Mouse (Mus musculus) limb, embryonic 14.5 days (tissue): ENCODE results near the gene Bag3. TPM values are rescaled to one million over a fixed set of nuclear protein-coding genes. Genes with fewer than 3 reads are reported as not detected.

Source experiments
- ATAC-seq: fragments of 200-750 bp; cut with Nextera tagmentation; 2 replicates; pipeline ENCODE4 v1.8.0; 2017; ENCODE audit warnings: low read depth, moderate number of reproducible peaks, moderate TSS enrichment; ENCODE audit not compliant: low FRiP score
- DNase-seq: peaks from one replicate; pipeline ENCODE4 v3.0.0-alpha.2; 2015; ENCODE audit warnings: low spot score
- H3K27ac ChIP-seq: fragments of 300-500 bp; sonication (generic); replicated peaks from 2 replicates; pipeline ENCODE4 v1.5.1; 2014; ENCODE audit warnings: low read depth, mild to moderate bottlenecking, low read length, moderate library complexity, mixed read lengths
- H3K27me3 ChIP-seq: fragments of 300-500 bp; sonication (generic); 2 replicates; pipeline ENCODE4 v1.6.1; 2014; ENCODE audit warnings: low read length, mixed read lengths; ENCODE audit not compliant: control insufficient read depth, insufficient read depth
- H3K36me3 ChIP-seq: fragments of 300-500 bp; sonication (generic); 2 replicates; pipeline ENCODE4 v1.6.1; 2014; ENCODE audit warnings: mild to moderate bottlenecking, low read length, moderate library complexity, mixed read lengths; ENCODE audit not compliant: control insufficient read depth, insufficient read depth
- H3K4me1 ChIP-seq: fragments of 300-500 bp; sonication (generic); 2 replicates; pipeline ENCODE4 v1.6.1; 2014; ENCODE audit warnings: antibody characterized with exemption, low read length, mixed read lengths; ENCODE audit not compliant: control insufficient read depth, insufficient read depth
- H3K4me2 ChIP-seq: fragments of 300-500 bp; sonication (generic); replicated peaks from 2 replicates; pipeline ENCODE4 v1.6.1; 2014; ENCODE audit warnings: low read depth, mild to moderate bottlenecking, low read length, moderate library complexity; ENCODE audit not compliant: severe bottlenecking
- H3K4me3 ChIP-seq: fragments of 300-500 bp; sonication (generic); replicated peaks from 2 replicates; pipeline ENCODE4 v1.5.1; 2014; ENCODE audit warnings: low read length
- H3K9ac ChIP-seq: fragments of 300-500 bp; sonication (generic); 2 replicates; pipeline ENCODE4 v1.6.1; 2014; ENCODE audit warnings: mild to moderate bottlenecking, low read depth, low read length, moderate library complexity; ENCODE audit not compliant: severe bottlenecking
- H3K9me3 ChIP-seq: fragments of 300-500 bp; sonication (generic); 2 replicates; pipeline ENCODE4 v1.6.1; 2016; ENCODE audit warnings: low read length; ENCODE audit not compliant: control insufficient read depth
- POLR2A ChIP-seq: fragments of 200-500 bp; IDR thresholded peaks from 2 replicates; pipeline ENCODE4 v1.8.0; 2012; ENCODE audit warnings: inconsistent platforms, mild to moderate bottlenecking, moderate library complexity, borderline replicate concordance; ENCODE audit not compliant: insufficient read depth, insufficient read length; ENCODE audit errors: extremely low read depth
- WGBS: fragments of 180-500 bp; shearing (Covaris S2); extraction: QIAGEN DNeasy Blood & Tissue Kit; methylation state at CpG from one replicate; pipeline ENCODE4 v1.1.7; 2014; 5-methylcytosine and 5-hydroxymethylcytosine counted together
- microRNA-seq: library from miRNA; unstranded; fragments of <30 nt; microRNA quantifications from one replicate; pipeline ENCODE4, GENCODE M21; 2016
- polyA plus RNA-seq, 2 experiments: library from polyadenylated mRNA; depleted of rRNA in 1 of 2; stranded (reverse) in 1 of 2; unstranded in 1 of 2; fragments of >200 nt; fragmentation: Nextera tagmentation in 1 of 2; extraction: Ambion mirVana in 1 of 2; gene quantifications; 2 replicates each; pipeline versions ENCODE4 v1.2.1 to v1.2.3; 2012 to 2014

Gene Bag3
- polyA plus RNA-seq, 2 experiments: 18.0 to 22.2 TPM

- DNase-seq (no peak), ATAC-seq (peak; percentile 50)
- Histone ChIP-seq H3K9ac (peak overlapping the region; percentile 42), H3K4me2 (peak overlapping the region; percentile 46), H3K4me3 (peak overlapping the region; percentile 24), H3K4me1 (peaks cover 9% of the 10 kb centered on the region; the same call in 1 of the 2 replicates), H3K27me3 (no peaks in the 10 kb centered on the region), H3K9me3 (peaks cover 6% of the 10 kb centered on the region), H3K27ac (peak overlapping the region; percentile 35; the same call in 1 of the 2 replicates), H3K36me3 (no peaks in the 10 kb centered on the region)
- TF ChIP-seq POLR2A: no peak
- 11% methylated on average over 21 of the region's 21 CpGs for WGBS
Observed at GRCm38 (mm10) chr7:128592118-128592935, 68.9 kb downstream of the Bag3 start.

DNA sequence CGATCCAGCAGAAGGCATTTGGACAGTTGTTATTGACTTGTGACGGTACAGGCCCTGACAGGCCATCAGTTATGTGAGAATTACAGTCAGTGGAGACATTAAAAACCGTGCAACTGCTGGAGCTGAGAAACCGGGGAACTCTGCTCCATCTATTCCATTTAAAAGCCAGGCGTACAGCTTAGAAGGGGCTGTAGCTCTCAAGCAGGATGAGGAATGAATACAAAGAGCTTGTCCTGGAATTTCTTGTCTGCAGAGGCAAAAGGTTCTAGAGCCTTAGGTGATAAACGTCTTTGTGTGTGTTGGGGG is 69.5 kb downstream of the Bag3 start:
- H3K9ac ChIP-seq: no peak overlapping the region
- ATAC-seq (no peak), DNase-seq (no peak)
- no peak overlapping the region; the same call in 1 of the 2 replicates for H3K27ac ChIP-seq
- no peak overlapping the region for H3K4me3 ChIP-seq
- no peaks in the 10 kb centered on the region for H3K36me3 ChIP-seq
- peaks cover 9% of the 10 kb centered on the region; the same call in 1 of the 2 replicates for H3K4me1 ChIP-seq
- peaks cover 6% of the 10 kb centered on the region for H3K9me3 ChIP-seq
- WGBS: 7% methylated on average over 6 of the region's 6 CpGs
- no peaks in the 10 kb centered on the region for H3K27me3 ChIP-seq
- no peak for TF ChIP-seq POLR2A
- peak overlapping the region; percentile 46; the same call in 1 of the 2 replicates for H3K4me2 ChIP-seq

DNA sequence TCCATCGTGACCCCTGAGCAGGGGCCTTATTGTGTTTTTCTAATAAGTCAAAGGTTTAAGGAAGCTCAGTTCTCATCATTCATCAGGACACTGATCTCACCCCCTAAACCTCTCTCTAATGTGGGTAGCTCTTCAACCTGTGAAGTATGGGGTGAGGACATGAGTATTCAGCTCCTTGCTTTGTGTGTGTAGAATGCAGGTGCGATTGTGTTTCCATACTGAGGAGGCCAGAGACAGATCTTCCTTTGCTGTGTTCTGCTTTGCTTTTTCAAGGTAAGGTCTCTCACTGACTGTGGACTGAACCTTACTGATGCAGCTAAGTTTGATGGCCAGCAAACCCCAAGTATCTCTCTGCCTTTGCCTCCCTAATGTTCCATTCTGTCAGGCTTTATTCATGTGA is 72.9 kb downstream of the Bag3 start:
- Histone ChIP-seq H3K9ac (no peak overlapping the region), H3K4me3 (no peak overlapping the region), H3K27me3 (no peaks in the 10 kb centered on the region), H3K36me3 (no peaks in the 10 kb centered on the region), H3K4me1 (peaks cover 8% of the 10 kb centered on the region; the same call in 1 of the 2 replicates), H3K27ac (no peak overlapping the region), H3K4me2 (no peak overlapping the region), H3K9me3 (peaks cover 6% of the 10 kb centered on the region)
- ATAC-seq: no peak
- 91% methylated on average over 2 of the region's 2 CpGs for WGBS
- DNase-seq: no peak
- no peak for TF ChIP-seq POLR2A

Small RNA genes within 50 kb of the gene (microRNA-seq; reads per million reads assigned to microRNA genes)
- not detected for gene Gm24365

Other genes starting within 250 kb of the Bag3 start
- gene BC017158, start 225.4 kb upstream of the Bag3 start, polyA plus RNA-seq (2012; rRNA removed): 46.1 and 52.6 TPM in 2 replicates
- 28.5 and 31.8 TPM in 2 replicates for gene BC017158, start 225.4 kb upstream of the Bag3 start, polyA plus RNA-seq (2014; fragmentation: Nextera tagmentation; extraction: Ambion mirVana)
- gene Rgs10, start 104.9 kb upstream of the Bag3 start, polyA plus RNA-seq (2012; rRNA removed): 9.7 and 13.6 TPM in 2 replicates
- gene Rgs10, start 104.9 kb upstream of the Bag3 start, polyA plus RNA-seq (2014; fragmentation: Nextera tagmentation; extraction: Ambion mirVana): 17.2 and 17.7 TPM in 2 replicates
- gene Tial1, start 61.9 kb upstream of the Bag3 start, polyA plus RNA-seq (2012; rRNA removed): 191 and 204 TPM in 2 replicates
- 42.6 and 43.5 TPM in 2 replicates for gene Tial1, start 61.9 kb upstream of the Bag3 start, polyA plus RNA-seq (2014; fragmentation: Nextera tagmentation; extraction: Ambion mirVana)
- 10.6 and 10.9 TPM in 2 replicates for gene Inpp5f, start 87.7 kb downstream of the Bag3 start, polyA plus RNA-seq (2012; rRNA removed)
- 20.2 and 24.3 TPM in 2 replicates for gene Inpp5f, start 87.7 kb downstream of the Bag3 start, polyA plus RNA-seq (2014; fragmentation: Nextera tagmentation; extraction: Ambion mirVana)
- 45.2 and 51.1 TPM in 2 replicates for gene Mcmbp, start 216.9 kb downstream of the Bag3 start, polyA plus RNA-seq (2012; rRNA removed)
- gene Mcmbp, start 216.9 kb downstream of the Bag3 start, polyA plus RNA-seq (2014; fragmentation: Nextera tagmentation; extraction: Ambion mirVana): 62.4 and 70.5 TPM in 2 replicates
- 31.7 and 33.6 TPM in 2 replicates for gene Sec23ip, start 221.3 kb downstream of the Bag3 start, polyA plus RNA-seq (2012; rRNA removed)
- gene Sec23ip, start 221.3 kb downstream of the Bag3 start, polyA plus RNA-seq (2014; fragmentation: Nextera tagmentation; extraction: Ambion mirVana): 37.0 and 37.8 TPM in 2 replicates